Mouse (Mus musculus) small intestine, adult 2 months (tissue): ENCODE results near the gene Sec13.

Source experiments
- CTCF ChIP-seq: fragments of 200-500 bp; IDR thresholded peaks from 2 replicates; pipeline ENCODE4 v1.5.1; 2012; ENCODE audit warnings: low read depth, mild to moderate bottlenecking, control low read depth, inconsistent platforms, low read length, moderate library complexity, mixed read lengths; ENCODE audit not compliant: insufficient replicate concordance, insufficient read length; ENCODE audit errors: extremely low read depth
- POLR2A ChIP-seq: fragments of 200-500 bp; IDR thresholded peaks from 2 replicates; pipeline ENCODE4 v1.6.1; 2012; ENCODE audit warnings: low read depth, mild to moderate bottlenecking, control low read depth, inconsistent platforms, low read length, moderate library complexity

DNA sequence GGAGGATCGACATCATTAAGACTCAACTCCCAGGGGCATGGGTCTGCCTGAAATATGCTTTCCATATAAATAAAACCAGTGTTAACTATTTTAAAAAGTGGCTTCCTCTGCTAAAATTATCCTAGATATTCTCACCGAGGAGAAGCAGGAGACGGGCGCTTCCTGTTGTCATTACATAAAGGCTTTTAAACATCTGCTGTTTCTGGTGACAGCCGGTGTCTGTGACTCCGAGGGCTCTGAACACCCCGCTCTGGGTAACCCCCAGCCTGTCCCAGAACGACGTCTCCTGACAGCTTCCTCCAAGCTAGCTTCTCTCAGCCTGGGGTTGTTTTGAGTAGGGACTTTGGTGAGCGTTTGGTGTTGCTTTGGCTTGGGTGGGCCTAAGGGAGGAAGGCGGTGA lies 28.3 kb upstream of the Sec13 start:
- TF ChIP-seq CTCF (no peak), POLR2A (no peak)
